Mouse (Mus musculus) kidney, embryonic 15.5 days (tissue): ENCODE data around the gene Dbi. TPM values are rescaled to one million over a fixed set of nuclear protein-coding genes. Genes with fewer than 3 reads are reported as not detected.

ENCODE experiments used
- ATAC-seq: fragments of 200-750 bp; cut with Nextera tagmentation; replicated peaks from 2 replicates; pipeline ENCODE4 v1.8.0; 2017; ENCODE audit warnings: moderate TSS enrichment; ENCODE audit not compliant: low FRiP score
- H3K27ac ChIP-seq: fragments of 300-500 bp; sonication (generic); 2 replicates; pipeline ENCODE4 v1.5.1; 2015; ENCODE audit warnings: mild to moderate bottlenecking, inconsistent platforms
- H3K27me3 ChIP-seq: fragments of 300-500 bp; sonication (generic); 2 replicates; pipeline ENCODE4 v1.6.1; 2015; ENCODE audit warnings: inconsistent platforms
- H3K36me3 ChIP-seq: fragments of 300-500 bp; sonication (generic); 2 replicates; pipeline ENCODE4 v1.6.1; 2015; ENCODE audit warnings: inconsistent platforms
- H3K4me1 ChIP-seq: fragments of 300-500 bp; sonication (generic); 2 replicates; pipeline ENCODE4 v1.6.1; 2015; ENCODE audit warnings: inconsistent platforms
- H3K4me2 ChIP-seq: fragments of 300-500 bp; sonication (generic); 2 replicates; pipeline ENCODE4 v1.6.1; 2015; ENCODE audit warnings: moderate library complexity, mild to moderate bottlenecking, inconsistent platforms
- H3K4me3 ChIP-seq: fragments of 300-500 bp; sonication (generic); replicated peaks from 2 replicates; pipeline ENCODE4 v1.5.1; 2015; ENCODE audit warnings: mild to moderate bottlenecking, inconsistent platforms
- H3K9ac ChIP-seq: fragments of 300-500 bp; sonication (generic); 2 replicates; pipeline ENCODE4 v1.6.1; 2015; ENCODE audit warnings: mild to moderate bottlenecking, inconsistent platforms
- H3K9me3 ChIP-seq: fragments of 300-500 bp; sonication (generic); replicated peaks from 2 replicates; pipeline ENCODE4 v1.6.1; 2016; ENCODE audit warnings: inconsistent platforms
- WGBS: fragments of 180-500 bp; shearing (Covaris S2); methylation state at CpG from one replicate; pipeline ENCODE4 v1.1.7; 2015; ENCODE audit warnings: mixed read lengths; 5-methylcytosine and 5-hydroxymethylcytosine counted together
- polyA plus RNA-seq: library from polyadenylated mRNA; unstranded; fragments of >200 nt; fragmentation: Nextera tagmentation; extraction: Ambion mirVana; gene quantifications from 2 replicates; pipeline ENCODE4 v1.2.1, GENCODE M21; 2015

Dbi gene
- 696 and 764 TPM in 2 replicates for polyA plus RNA-seq

- H3K27me3 ChIP-seq: no peaks in the 10 kb centered on the region
- peaks cover 46% of the 10 kb centered on the region for H3K4me1 ChIP-seq
- ATAC-seq: peak; percentile 94
- H3K27ac ChIP-seq: peak within 1 kb of the TSS; percentile 98
- H3K4me2 ChIP-seq: peak within 1 kb of the TSS; percentile 82
- H3K36me3 ChIP-seq: peaks cover 18% of the 10 kb centered on the region
- no peaks in the 10 kb centered on the region for H3K9me3 ChIP-seq
- H3K9ac ChIP-seq: peak within 1 kb of the TSS; percentile 59
- peak within 1 kb of the TSS; percentile 52 for H3K4me3 ChIP-seq
- WGBS: 1% methylated on average over 52 of the region's 52 CpGs
Measured at GRCm38 (mm10) chr1:120120969-120121811, at the start of gene Dbi, which contains the start of gene 3110009E18Rik. TSS of gene Dbi (minus strand) at chr1:120121078. TSS of gene 3110009E18Rik (plus strand) at chr1:120121187.

GRCm38 (mm10) chr1:120170307-120170706 lies 49.4 kb upstream of the Dbi start:
- no peaks in the 10 kb centered on the region for H3K9me3 ChIP-seq
- ATAC-seq: no peak
- no peaks in the 10 kb centered on the region; the same call in 1 of the 2 replicates for H3K27me3 ChIP-seq
- 83% methylated on average over 7 of the region's 7 CpGs for WGBS
- no peak overlapping the region for H3K27ac ChIP-seq
- H3K4me3 ChIP-seq: no peak overlapping the region
- H3K4me2 ChIP-seq: no peak overlapping the region
- no peaks in the 10 kb centered on the region for H3K36me3 ChIP-seq
- H3K4me1 ChIP-seq: no peaks in the 10 kb centered on the region
- H3K9ac ChIP-seq: no peak overlapping the region

GRCm38 (mm10) chr1:120168674-120169073 lies 47.8 kb upstream of the Dbi start:
- ATAC-seq: no peak
- H3K36me3 ChIP-seq: no peaks in the 10 kb centered on the region
- H3K4me3 ChIP-seq: no peak overlapping the region
- H3K9ac ChIP-seq: no peak overlapping the region
- no peaks in the 10 kb centered on the region for H3K4me1 ChIP-seq
- no peaks in the 10 kb centered on the region for H3K9me3 ChIP-seq
- 82% methylated on average over 7 of the region's 7 CpGs for WGBS
- no peak overlapping the region for H3K4me2 ChIP-seq
- H3K27me3 ChIP-seq: no peaks in the 10 kb centered on the region
- no peak overlapping the region for H3K27ac ChIP-seq

- 71% methylated on average over 4 of the region's 4 CpGs for WGBS
- Histone ChIP-seq H3K36me3 (no peaks in the 10 kb centered on the region), H3K4me1 (no peaks in the 10 kb centered on the region), H3K27me3 (no peaks in the 10 kb centered on the region), H3K9ac (no peak overlapping the region), H3K4me3 (no peak overlapping the region), H3K4me2 (no peak overlapping the region), H3K27ac (no peak overlapping the region), H3K9me3 (no peaks in the 10 kb centered on the region)
- ATAC-seq: no peak
Measured at GRCm38 (mm10) chr1:120168016-120168415, 47.1 kb upstream of the Dbi start.

- no peaks in the 10 kb centered on the region for H3K27me3 ChIP-seq
- H3K9ac ChIP-seq: no peak overlapping the region
- no peak overlapping the region for H3K4me3 ChIP-seq
- H3K4me2 ChIP-seq: no peak overlapping the region
- WGBS: 72% methylated on average over 1 of the region's 1 CpGs
- no peaks in the 10 kb centered on the region for H3K9me3 ChIP-seq
- ATAC-seq: no peak
- H3K4me1 ChIP-seq: 0 out of 2 replicates have a peak, but pooled peaks cover 3% of the 10 kb centered on the region
- no peaks in the 10 kb centered on the region for H3K36me3 ChIP-seq
- no peak overlapping the region for H3K27ac ChIP-seq
Measured at GRCm38 (mm10) chr1:120162616-120163015, 41.7 kb upstream of the Dbi start.

- Histone ChIP-seq H3K4me3 (no peak overlapping the region), H3K36me3 (no peaks in the 10 kb centered on the region), H3K9me3 (no peaks in the 10 kb centered on the region), H3K4me2 (no peak overlapping the region), H3K27ac (no peak overlapping the region), H3K27me3 (no peaks in the 10 kb centered on the region), H3K9ac (no peak overlapping the region), H3K4me1 (0 out of 2 replicates have a peak, but pooled peaks cover 3% of the 10 kb centered on the region)
- ATAC-seq: no peak
- 87% methylated on average over 5 of the region's 5 CpGs for WGBS
Measured at GRCm38 (mm10) chr1:120161502-120161901, 40.6 kb upstream of the Dbi start.

GRCm38 (mm10) chr1:120158474-120159127 lies 37.7 kb upstream of the Dbi start:
- Histone ChIP-seq H3K4me1 (0 out of 2 replicates have a peak, but pooled peaks cover 3% of the 10 kb centered on the region), H3K27ac (no peak overlapping the region), H3K9me3 (no peaks in the 10 kb centered on the region), H3K9ac (no peak overlapping the region), H3K4me2 (no peak overlapping the region), H3K27me3 (no peaks in the 10 kb centered on the region), H3K4me3 (no peak overlapping the region), H3K36me3 (no peaks in the 10 kb centered on the region)
- ATAC-seq: no peak
- WGBS: 87% methylated on average over 9 of the region's 9 CpGs

- no peak overlapping the region for H3K4me2 ChIP-seq
- H3K27me3 ChIP-seq: no peaks in the 10 kb centered on the region
- no peaks in the 10 kb centered on the region for H3K36me3 ChIP-seq
- no peak overlapping the region for H3K27ac ChIP-seq
- H3K9ac ChIP-seq: no peak overlapping the region
- 33% methylated on average over 1 of the region's 1 CpGs for WGBS
- no peak for ATAC-seq
- no peaks in the 10 kb centered on the region for H3K9me3 ChIP-seq
- H3K4me3 ChIP-seq: no peak overlapping the region
- 0 out of 2 replicates have a peak, but pooled peaks cover 3% of the 10 kb centered on the region for H3K4me1 ChIP-seq
Measured at GRCm38 (mm10) chr1:120155325-120155724, 34.4 kb upstream of the Dbi start.

GRCm38 (mm10) chr1:120154232-120154631 lies 33.4 kb upstream of the Dbi start:
- Histone ChIP-seq H3K27me3 (no peaks in the 10 kb centered on the region), H3K9ac (no peak overlapping the region), H3K36me3 (no peaks in the 10 kb centered on the region), H3K4me2 (no peak overlapping the region), H3K9me3 (no peaks in the 10 kb centered on the region), H3K27ac (no peak overlapping the region), H3K4me1 (no peaks in the 10 kb centered on the region), H3K4me3 (no peak overlapping the region)
- no peak for ATAC-seq

- ATAC-seq: no peak
- no peaks in the 10 kb centered on the region for H3K9me3 ChIP-seq
- H3K9ac ChIP-seq: no peak overlapping the region
- no peak overlapping the region for H3K4me2 ChIP-seq
- H3K27me3 ChIP-seq: no peaks in the 10 kb centered on the region
- no peak overlapping the region for H3K27ac ChIP-seq
- H3K4me3 ChIP-seq: no peak overlapping the region
- H3K4me1 ChIP-seq: 0 out of 2 replicates have a peak, but pooled peaks cover 5% of the 10 kb centered on the region
- H3K36me3 ChIP-seq: no peaks in the 10 kb centered on the region
Measured at GRCm38 (mm10) chr1:120146994-120147393, 26.1 kb upstream of the Dbi start.

- H3K4me1 ChIP-seq: 0 out of 2 replicates have a peak, but pooled peaks cover 5% of the 10 kb centered on the region
- H3K27me3 ChIP-seq: no peaks in the 10 kb centered on the region
- no peak for ATAC-seq
- WGBS: 81% methylated on average over 8 of the region's 8 CpGs
- no peak overlapping the region for H3K27ac ChIP-seq
- no peaks in the 10 kb centered on the region for H3K9me3 ChIP-seq
- H3K36me3 ChIP-seq: no peaks in the 10 kb centered on the region
- no peak overlapping the region for H3K9ac ChIP-seq
- H3K4me2 ChIP-seq: no peak overlapping the region
- H3K4me3 ChIP-seq: no peak overlapping the region
Measured at GRCm38 (mm10) chr1:120145527-120146216, 24.8 kb upstream of the Dbi start.

GRCm38 (mm10) chr1:120142551-120142950 lies 21.7 kb upstream of the Dbi start:
- no peak for ATAC-seq
- Histone ChIP-seq H3K4me3 (no peak overlapping the region), H3K4me1 (0 out of 2 replicates have a peak, but pooled peaks cover 5% of the 10 kb centered on the region), H3K27me3 (no peaks in the 10 kb centered on the region), H3K4me2 (no peak overlapping the region), H3K9ac (no peak overlapping the region), H3K27ac (no peak overlapping the region), H3K9me3 (no peaks in the 10 kb centered on the region), H3K36me3 (no peaks in the 10 kb centered on the region)
- WGBS: 81% methylated on average over 5 of the region's 5 CpGs
